Mouse (Mus musculus): ENCODE data around the gene Sgtb. TPM values are rescaled to one million over a fixed set of nuclear protein-coding genes. Genes with fewer than 3 reads are reported as not detected.
A peak's percentile ranks its signal among the peaks of the same experiment; 100 is the strongest.

Sgtb gene
- polyA plus RNA-seq, 1 experiment = 0.47 TPM

- H3K27me3 ChIP-seq (ENCODE audit: control insufficient read depth, insufficient read depth, low read length) = no peaks in the 10 kb centered on the region
- no peaks in the 10 kb centered on the region for H3K36me3 ChIP-seq (ENCODE audit: control insufficient read depth, insufficient read depth, low read length)
- no peak overlapping the region for H3K27ac ChIP-seq (ENCODE audit: insufficient read depth, low read depth, low read length)
- 0 out of 2 replicates have a peak overlapping the region, but pooled peaks have one; percentile 14 for H3K4me3 ChIP-seq (ENCODE audit: low read depth, low read length)
- peaks cover 2% of the 10 kb centered on the region; the same call in 1 of the 2 replicates for H3K4me1 ChIP-seq (ENCODE audit: control insufficient read depth, insufficient read depth, insufficient read length, low read length)
- TF ChIP-seq POLR2A (IDR thresholded peaks at IDR 0.05; ENCODE audit: low read depth, low read length) = no peak
- TF ChIP-seq CTCF (IDR thresholded peaks at IDR 0.05; ENCODE audit: extremely low read depth, insufficient read length, insufficient replicate concordance, low read depth, low read length) = no peak
- 41% methylated on average over 20 of the region's 20 CpGs for WGBS
These were observed 14.3 kb downstream of the Sgtb start for GRCm38 (mm10) chr13:104123662-104124381.

- 84% methylated on average over 2 of the region's 2 CpGs for WGBS
- no peak overlapping the region for H3K4me3 ChIP-seq (ENCODE audit: low read depth, low read length)
- TF ChIP-seq POLR2A (IDR thresholded peaks at IDR 0.05; ENCODE audit: low read depth, low read length) (no peak), CTCF (IDR thresholded peaks at IDR 0.05; ENCODE audit: extremely low read depth, insufficient read length, insufficient replicate concordance, low read depth, low read length) (no peak)
- no peak overlapping the region for H3K27ac ChIP-seq (ENCODE audit: insufficient read depth, low read depth, low read length)
- no peaks in the 10 kb centered on the region for H3K36me3 ChIP-seq (ENCODE audit: control insufficient read depth, insufficient read depth, low read length)
- no peaks in the 10 kb centered on the region; the same call in 1 of the 2 replicates for H3K27me3 ChIP-seq (ENCODE audit: control insufficient read depth, insufficient read depth, low read length)
- no peaks in the 10 kb centered on the region for H3K4me1 ChIP-seq (ENCODE audit: control insufficient read depth, insufficient read depth, insufficient read length, low read length)
These were observed 23.0 kb downstream of the Sgtb start for GRCm38 (mm10) chr13:104132561-104132960.

GRCm38 (mm10) chr13:104134510-104135085 is 25.1 kb downstream of the Sgtb start:
- no peaks in the 10 kb centered on the region for H3K36me3 ChIP-seq (ENCODE audit: control insufficient read depth, insufficient read depth, low read length)
- H3K27me3 ChIP-seq (ENCODE audit: control insufficient read depth, insufficient read depth, low read length) = no peaks in the 10 kb centered on the region; the same call in 1 of the 2 replicates
- no peak overlapping the region for H3K27ac ChIP-seq (ENCODE audit: insufficient read depth, low read depth, low read length)
- TF ChIP-seq POLR2A (IDR thresholded peaks at IDR 0.05; ENCODE audit: low read depth, low read length) (no peak), CTCF (IDR thresholded peaks at IDR 0.05; ENCODE audit: extremely low read depth, insufficient read length, insufficient replicate concordance, low read depth, low read length) (no peak)
- 92% methylated on average over 4 of the region's 4 CpGs for WGBS
- no peaks in the 10 kb centered on the region for H3K4me1 ChIP-seq (ENCODE audit: control insufficient read depth, insufficient read depth, insufficient read length, low read length)
- H3K4me3 ChIP-seq (ENCODE audit: low read depth, low read length) = no peak overlapping the region

GRCm38 (mm10) chr13:104139369-104140209 is 30.0 kb downstream of the Sgtb start:
- no peak overlapping the region for H3K27ac ChIP-seq (ENCODE audit: insufficient read depth, low read depth, low read length)
- peak; percentile 85; the same call in 1 of the 2 replicates for TF ChIP-seq CTCF (IDR thresholded peaks at IDR 0.05; ENCODE audit: extremely low read depth, insufficient read length, insufficient replicate concordance, low read depth, low read length)
- no peak for TF ChIP-seq POLR2A (IDR thresholded peaks at IDR 0.05; ENCODE audit: low read depth, low read length)
- no peaks in the 10 kb centered on the region; the same call in 1 of the 2 replicates for H3K27me3 ChIP-seq (ENCODE audit: control insufficient read depth, insufficient read depth, low read length)
- 28% methylated on average over 13 of the region's 13 CpGs for WGBS
- no peaks in the 10 kb centered on the region for H3K4me1 ChIP-seq (ENCODE audit: control insufficient read depth, insufficient read depth, insufficient read length, low read length)
- 0 out of 2 replicates have a peak overlapping the region, but pooled peaks have one; percentile 9 for H3K4me3 ChIP-seq (ENCODE audit: low read depth, low read length)
- H3K36me3 ChIP-seq (ENCODE audit: control insufficient read depth, insufficient read depth, low read length) = peaks cover 7% of the 10 kb centered on the region

GRCm38 (mm10) chr13:104144871-104145270 is 35.3 kb downstream of the Sgtb start:
- TF ChIP-seq POLR2A (IDR thresholded peaks at IDR 0.05; ENCODE audit: low read depth, low read length) (no peak), CTCF (IDR thresholded peaks at IDR 0.05; ENCODE audit: extremely low read depth, insufficient read length, insufficient replicate concordance, low read depth, low read length) (no peak)
- Histone ChIP-seq H3K27ac (ENCODE audit: insufficient read depth, low read depth, low read length) (no peak overlapping the region), H3K4me3 (ENCODE audit: low read depth, low read length) (no peak overlapping the region), H3K4me1 (ENCODE audit: control insufficient read depth, insufficient read depth, insufficient read length, low read length) (no peaks in the 10 kb centered on the region), H3K36me3 (ENCODE audit: control insufficient read depth, insufficient read depth, low read length) (peaks cover 35% of the 10 kb centered on the region), H3K27me3 (ENCODE audit: control insufficient read depth, insufficient read depth, low read length) (no peaks in the 10 kb centered on the region)
- WGBS = 86% methylated on average over 9 of the region's 9 CpGs

- 76% methylated on average over 3 of the region's 3 CpGs for WGBS
- Histone ChIP-seq H3K27ac (ENCODE audit: insufficient read depth, low read depth, low read length) (no peak overlapping the region), H3K27me3 (ENCODE audit: control insufficient read depth, insufficient read depth, low read length) (no peaks in the 10 kb centered on the region), H3K36me3 (ENCODE audit: control insufficient read depth, insufficient read depth, low read length) (peaks cover 37% of the 10 kb centered on the region), H3K4me1 (ENCODE audit: control insufficient read depth, insufficient read depth, insufficient read length, low read length) (no peaks in the 10 kb centered on the region), H3K4me3 (ENCODE audit: low read depth, low read length) (no peak overlapping the region)
- TF ChIP-seq CTCF (IDR thresholded peaks at IDR 0.05; ENCODE audit: extremely low read depth, insufficient read length, insufficient replicate concordance, low read depth, low read length) = no peak
- no peak for TF ChIP-seq POLR2A (IDR thresholded peaks at IDR 0.05; ENCODE audit: low read depth, low read length)
These were observed 36.1 kb downstream of the Sgtb start for GRCm38 (mm10) chr13:104145646-104146045.

Measured in small intestine, adult 2 months (tissue).